Mouse (Mus musculus) heart, postnatal 25 days (tissue): ENCODE results near the gene Uaca. TPM values are rescaled to one million over a fixed set of nuclear protein-coding genes. Genes with fewer than 3 reads are reported as not detected.
"Not testable (repeated sequence)": the region's sequence is repeated elsewhere in the genome, so short reads cannot be mapped to it uniquely, and the experiment has no call there.

Source experiments
- DNase-seq: peaks from one replicate; pipeline ENCODE4 v3.0.0; 2022; ENCODE audit warnings: low spot score
- intact Hi-C: fragments of 180-260 bp; cut with DNase I; formaldehyde crosslinking; loops from one replicate; pipeline ENCODE4 v1.15.1; 2025
- total RNA-seq, 2 experiments: library from RNA; stranded (reverse); gene quantifications; 2 replicates each; pipeline ENCODE4 v1.2.3; 2021

Gene Uaca
- total RNA-seq, 2 experiments from 2014 or later: 44.6 to 50.0 TPM

- DNase-seq: no peak
- intact Hi-C loops: no loop called here
Observed at GRCm38 (mm10) chr9:60787517-60788110, 6.7 kb upstream of the Uaca start.

- intact Hi-C loops: loop anchor here (5.0 kb wide), 1 partner anchor 33 kb away; no protein-coding TSS in a partner anchor
- no peak for DNase-seq
Observed at GRCm38 (mm10) chr9:60790282-60790681, 4.1 kb upstream of the Uaca start.

DNA sequence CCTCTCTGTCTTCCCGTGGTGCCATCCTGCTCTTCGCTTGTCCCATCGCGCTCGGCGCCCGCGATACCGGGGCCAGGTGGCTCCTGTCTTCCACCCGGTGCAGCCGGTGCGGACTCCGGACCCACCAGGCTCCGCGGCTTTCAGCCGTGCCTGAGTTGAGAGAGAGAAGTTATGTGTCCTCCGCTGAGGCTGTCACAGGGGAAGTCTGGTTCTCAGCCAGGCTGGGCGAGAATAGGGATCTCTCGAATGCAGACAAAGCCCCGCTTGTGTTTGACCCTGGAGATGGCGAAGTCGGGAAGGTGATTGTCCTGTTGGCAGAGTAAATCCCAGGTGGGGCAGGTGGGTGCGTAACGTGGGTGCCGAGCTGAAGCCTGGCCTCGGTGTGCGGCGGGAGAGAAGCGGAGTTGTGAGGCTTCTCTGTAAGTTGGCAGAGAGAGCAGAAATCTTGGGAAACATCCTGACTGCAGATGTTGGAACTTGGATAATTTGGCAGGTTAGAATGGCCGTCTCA lies 554 bp downstream of the Uaca start:
- DNase-seq: peak; percentile 36
- intact Hi-C loops: loop anchor here (2.0 to 5.0 kb wide), 2 partner anchors 22 to 38 kb away; no protein-coding TSS in a partner anchor

DNA sequence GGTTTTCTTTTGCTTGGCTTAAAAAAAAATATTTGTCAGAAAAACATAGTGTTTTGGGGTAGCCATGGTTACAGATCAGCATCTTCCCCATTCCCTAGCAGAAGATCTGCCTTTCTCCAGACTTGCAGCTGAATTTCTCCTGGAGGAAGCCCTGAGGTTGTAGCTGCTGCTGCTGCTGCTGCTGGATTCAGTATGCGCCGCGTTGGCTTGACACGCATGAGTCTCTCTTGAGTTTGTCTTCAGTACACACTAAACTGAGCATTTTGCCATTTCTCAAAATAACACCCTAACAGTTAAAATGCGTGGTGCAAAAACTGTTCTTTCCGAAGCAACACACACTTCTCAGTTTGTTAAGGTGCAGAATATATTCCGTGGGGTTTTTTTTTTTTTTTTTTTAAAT lies 1.7 kb downstream of the Uaca start:
- intact Hi-C loops: no loop called here
- DNase-seq: no peak

DNA sequence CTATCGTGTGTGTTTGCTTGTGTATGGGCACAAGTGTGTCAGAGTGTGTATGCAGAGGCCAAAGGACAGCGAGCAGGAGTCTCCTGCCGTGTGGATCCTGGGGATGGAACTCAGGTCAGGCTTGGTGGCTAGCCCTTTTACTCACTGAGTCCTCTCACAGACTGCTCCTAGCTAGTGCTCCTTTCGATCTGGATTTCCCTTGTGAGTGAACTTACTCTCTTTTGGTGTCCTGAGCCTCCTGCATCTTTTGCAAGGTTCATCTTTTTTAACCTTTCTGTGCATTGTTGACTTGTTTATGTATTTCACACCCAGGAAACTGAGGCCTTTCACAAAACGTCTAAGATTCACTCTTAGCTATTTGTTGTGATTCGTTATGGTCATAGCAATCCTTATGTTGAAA lies 2.8 kb downstream of the Uaca start:
- no peak for DNase-seq
- intact Hi-C loops: no loop called here

GRCm38 (mm10) chr9:60799061-60799460 lies 4.7 kb downstream of the Uaca start:
- no peak for DNase-seq
- intact Hi-C loops: no loop called here

DNA sequence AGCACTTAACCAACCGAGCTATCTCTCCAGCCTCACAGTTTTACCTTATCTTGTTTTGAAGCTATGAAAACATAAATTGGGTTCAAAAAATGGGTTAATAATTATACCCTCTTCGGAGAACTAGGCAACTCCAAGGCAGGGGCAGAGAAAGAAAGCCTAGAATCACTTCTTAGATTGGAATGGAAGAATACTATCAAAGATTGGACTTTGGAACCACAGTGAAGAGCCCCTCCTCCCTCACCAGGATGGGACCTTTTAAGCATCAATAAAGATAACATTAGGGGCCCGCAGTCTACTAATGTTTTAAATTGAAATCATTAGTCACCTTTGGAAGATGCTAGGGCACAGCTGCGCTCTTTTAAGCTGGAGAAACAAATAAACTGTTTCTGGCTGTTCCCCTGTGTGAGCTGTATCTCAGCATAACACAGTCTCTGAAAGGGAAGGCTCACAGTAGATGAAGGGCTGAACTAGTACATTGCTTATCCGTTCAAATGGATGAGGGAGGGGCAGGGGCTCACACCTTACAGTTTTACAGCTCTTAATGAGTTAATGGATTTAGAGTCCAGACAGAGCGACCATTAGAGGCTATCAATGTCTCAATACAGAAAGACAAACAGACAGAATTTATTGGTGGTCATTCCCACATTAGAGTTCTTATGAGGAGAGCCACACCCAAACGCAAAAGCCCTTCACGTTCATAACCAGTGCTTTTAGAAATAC lies 6.5 kb downstream of the Uaca start:
- DNase-seq: no peak
- intact Hi-C loops: no loop called here

DNA sequence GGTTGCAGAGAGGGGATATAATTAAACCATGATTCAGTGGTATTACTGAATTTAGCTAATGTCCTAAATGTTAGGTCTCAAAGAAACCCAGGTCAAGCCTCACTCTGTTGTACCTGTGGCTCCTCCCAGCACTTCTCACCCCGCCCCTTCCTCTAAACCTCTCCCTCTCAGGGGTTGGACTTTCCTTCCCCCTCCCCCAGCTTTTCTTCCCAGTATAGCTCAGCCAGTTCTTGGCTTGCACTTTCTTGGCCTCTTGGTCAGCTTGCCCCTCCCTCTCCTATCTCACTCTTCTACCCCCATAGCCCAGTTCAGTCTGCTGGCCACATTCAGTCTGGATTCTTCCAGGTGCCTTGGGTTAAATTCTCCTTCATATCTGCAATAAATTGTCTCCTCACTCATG lies 7.4 kb downstream of the Uaca start:
- intact Hi-C loops: no loop called here
- no peak for DNase-seq

DNA sequence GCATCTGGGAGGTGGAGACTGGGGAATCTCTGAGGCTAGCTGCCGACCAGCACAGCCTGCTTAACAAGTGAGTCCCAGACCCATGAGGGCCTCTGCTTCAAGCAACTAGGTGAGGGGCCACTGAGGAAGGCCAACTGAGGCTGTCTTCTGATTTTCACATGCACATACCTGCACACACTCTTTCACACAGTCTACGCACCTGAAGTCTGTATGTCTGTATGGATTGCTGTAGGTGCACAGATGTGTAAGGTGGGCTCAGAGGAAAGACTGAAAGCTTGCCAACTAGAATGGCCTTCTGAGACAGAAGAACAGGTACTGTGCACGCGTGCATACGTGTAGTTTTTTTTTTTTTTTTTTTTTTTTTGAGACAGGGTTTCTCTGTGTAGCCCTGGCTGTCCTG lies 8.0 kb downstream of the Uaca start:
- intact Hi-C loops: no loop called here
- DNase-seq: no peak

DNA sequence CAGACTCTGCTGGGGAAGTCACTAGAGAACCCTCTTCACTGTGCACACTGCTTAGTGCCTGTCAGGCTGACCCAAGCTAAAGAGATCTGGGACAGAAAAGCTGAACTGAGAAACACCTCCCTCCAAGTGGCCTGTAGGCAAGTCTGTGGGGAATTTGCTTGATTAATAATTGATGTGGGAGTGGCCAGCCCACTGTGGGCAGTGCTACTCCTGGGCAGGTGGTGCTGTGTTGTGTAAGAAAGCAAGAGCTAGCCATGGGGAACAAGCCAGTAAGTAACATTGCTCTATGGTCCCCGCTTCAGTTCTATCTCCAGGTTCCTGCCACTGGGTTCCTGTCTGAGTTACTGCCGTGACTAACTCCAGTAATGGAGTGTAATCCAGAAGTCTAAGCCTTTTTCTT lies 11.7 kb downstream of the Uaca start:
- intact Hi-C loops: no loop called here
- no peak for DNase-seq

DNA sequence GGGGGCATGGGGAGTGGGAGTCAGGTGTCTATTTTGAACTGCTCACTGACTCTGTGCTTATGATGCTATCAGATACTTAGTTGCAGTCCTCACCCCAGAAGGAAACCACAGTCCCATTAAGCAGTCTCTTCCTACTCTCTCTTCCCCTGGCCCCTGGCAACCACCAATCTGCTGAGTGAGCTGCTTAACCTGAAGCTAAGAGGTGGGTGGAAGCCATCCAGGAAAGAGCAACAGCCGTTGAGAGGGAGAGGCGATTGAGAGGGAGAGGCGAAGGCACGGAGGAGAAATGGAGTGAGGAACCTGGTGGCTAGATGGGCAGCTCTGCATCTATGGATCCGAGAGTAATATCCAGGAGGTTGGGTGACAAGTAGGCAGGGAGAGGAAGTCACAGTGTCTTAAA lies 13.7 kb downstream of the Uaca start:
- no peak for DNase-seq
- intact Hi-C loops: no loop called here

DNA sequence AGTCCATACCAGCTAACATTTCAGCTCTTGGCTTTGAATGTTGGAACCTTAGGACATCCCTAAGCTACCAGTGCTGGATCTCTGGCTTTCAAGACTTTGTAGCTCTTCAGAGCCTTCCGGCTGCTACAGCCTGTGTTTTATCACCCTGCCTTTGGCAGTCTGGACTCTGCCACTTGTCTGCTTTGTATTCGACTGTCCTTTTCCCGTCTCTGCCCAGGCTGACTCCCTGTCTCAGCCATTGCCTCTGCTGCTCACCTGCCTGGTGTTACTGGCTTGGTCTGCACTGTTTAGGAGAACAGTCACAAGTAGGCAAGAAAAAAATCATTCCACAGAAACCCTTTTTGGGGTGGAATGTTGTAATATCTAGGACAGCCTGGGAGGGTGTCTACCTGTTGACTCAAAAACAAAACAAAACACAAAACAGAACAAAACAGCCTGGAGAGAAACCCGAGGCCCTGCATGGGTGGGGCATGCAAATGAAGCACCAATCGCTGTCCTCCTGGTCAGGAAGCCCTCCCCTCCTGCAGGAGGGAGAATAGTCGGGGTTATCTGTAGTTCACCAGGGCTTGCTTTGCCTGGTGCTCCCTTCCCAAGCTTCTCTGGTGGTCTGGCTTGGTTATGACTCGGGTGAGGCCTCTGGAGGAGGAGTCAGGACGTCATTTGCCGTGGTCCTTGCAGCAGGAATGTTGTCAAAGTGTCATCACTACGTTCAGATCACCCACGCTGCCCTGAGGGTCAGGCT lies 19.0 kb downstream of the Uaca start:
- intact Hi-C loops: no loop called here
- DNase-seq: peak; percentile 28

DNA sequence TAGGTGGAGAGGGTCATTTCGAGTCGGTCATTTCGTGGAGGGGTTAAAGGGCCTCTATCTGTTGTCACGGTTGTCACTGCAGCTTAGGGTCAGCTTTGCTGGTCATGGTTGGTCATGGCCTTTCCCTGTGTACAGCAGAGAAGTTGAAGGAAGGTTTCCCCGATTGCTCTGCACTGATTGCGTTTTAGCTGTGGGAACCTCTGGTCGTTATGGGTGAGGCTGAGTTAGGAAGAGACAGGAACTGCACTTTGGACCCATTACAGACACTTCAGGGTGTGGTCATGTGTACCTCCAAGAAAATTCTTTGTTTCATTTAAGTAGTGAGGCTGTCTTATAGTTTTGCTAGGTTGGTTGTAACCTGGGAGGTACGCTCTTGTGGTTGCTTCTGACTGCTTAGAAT lies 21.2 kb downstream of the Uaca start:
- intact Hi-C loops: no loop called here
- no peak for DNase-seq

DNA sequence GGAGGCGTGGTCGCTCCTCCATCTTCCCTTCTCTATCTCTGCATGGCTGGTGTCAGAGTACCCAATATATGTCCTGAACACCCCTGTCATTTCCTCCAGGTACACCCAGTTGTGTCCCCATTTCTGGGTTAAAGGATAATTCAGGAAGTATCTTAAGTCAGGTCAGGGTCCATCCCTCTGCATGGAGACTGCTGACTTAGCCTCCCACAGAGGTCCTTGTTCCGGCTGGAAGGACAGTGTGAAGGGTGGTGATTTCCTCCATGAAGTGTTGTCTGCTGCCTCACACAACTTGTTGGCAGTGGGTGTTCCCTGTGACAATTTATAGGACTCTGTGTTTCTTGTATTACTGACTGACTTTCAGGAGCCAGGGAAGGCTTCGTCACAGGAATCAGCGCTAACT lies 23.2 kb downstream of the Uaca start:
- intact Hi-C loops: loop anchor here (2.0 kb wide), 1 partner anchor 23 kb away; the partner anchor contains the start of gene Uaca

DNA sequence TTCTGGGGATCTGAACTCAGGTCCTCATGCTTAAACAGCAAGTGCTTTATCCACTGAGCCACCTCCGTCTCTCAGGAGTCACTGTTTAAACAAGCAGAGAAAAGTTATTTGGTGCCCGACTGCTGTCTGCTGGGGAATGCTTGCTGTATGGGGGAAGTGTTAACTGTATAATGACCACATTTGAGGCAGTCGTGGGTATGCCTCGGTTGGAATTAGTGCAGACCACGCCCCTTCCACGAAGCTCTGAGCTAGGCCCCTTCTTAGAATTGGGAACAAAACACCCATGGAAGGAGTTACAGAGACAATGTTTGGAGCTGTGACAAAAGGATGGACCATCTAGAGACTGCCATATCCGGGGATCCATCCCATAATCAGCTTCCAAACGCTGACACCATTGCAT lies 24.2 kb downstream of the Uaca start:
- DNase-seq: not testable (repeated sequence)
- intact Hi-C loops: loop anchor here (2.0 kb wide), 1 partner anchor 62 kb away; no protein-coding TSS in a partner anchor

More for the DNA sequence above, 23.2 kb downstream of the Uaca start:
- no peak for DNase-seq

DNA sequence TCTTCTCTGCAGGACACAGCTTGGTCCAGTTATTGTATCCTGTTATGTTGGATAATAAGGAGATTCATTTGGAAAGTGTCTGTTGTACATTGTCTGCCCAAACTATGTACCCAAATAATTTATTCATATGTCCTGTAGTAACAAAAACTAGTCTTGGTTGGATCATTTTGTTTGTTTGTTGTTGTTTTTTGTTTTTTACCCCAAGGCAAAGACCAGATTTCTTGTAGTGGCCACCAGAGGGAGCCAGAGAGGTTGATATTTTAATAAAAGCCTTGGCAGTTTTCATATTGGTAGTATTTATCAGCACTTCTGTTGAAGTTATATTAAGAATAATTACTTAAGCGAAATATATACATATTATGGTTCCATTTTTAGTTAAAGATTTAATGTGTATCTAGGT lies 25.0 kb downstream of the Uaca start:
- intact Hi-C loops: loop anchor here (2.0 kb wide), 1 partner anchor 63 kb away; no protein-coding TSS in a partner anchor
- DNase-seq: no peak

DNA sequence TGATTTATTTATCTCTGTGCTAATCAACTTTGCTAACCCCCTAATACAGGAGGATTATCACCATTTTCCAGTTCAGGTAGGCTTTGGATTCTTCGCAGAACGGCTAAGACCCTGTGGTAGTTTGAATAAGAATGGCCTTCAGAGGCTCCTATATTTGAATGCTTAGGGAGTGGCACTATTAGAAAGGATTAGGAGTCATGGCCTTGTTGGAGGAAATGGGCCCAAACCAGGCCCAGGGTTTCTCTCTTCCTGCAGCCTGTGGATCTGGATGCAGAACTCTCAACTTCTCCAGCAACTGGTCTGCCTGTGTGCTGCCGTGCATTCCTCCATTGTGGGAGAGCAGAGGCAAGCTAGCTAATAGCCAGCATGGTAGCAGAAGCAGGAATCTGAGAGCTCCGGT lies 27.2 kb downstream of the Uaca start:
- intact Hi-C loops: no loop called here
- no peak for DNase-seq

DNA sequence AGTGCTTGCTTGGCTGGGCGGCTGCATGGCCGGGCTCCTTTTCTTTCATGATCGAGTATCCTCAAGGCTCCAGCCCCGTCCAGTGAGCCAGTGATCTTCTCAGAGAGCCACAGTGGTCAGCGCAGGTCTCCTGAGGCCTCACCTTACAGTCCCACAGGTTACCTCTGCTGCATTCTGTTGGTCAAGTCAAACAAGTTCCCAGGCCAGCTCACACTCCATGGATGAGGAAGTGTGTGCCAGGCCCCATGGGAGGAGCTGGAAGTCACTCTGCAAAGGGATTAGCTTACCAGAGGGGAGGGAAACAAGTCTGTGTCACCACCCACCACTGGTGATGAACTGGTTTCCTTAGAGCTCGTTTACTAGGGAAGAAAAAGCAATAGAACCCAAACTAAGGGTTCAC lies 28.3 kb downstream of the Uaca start:
- no peak for DNase-seq
- intact Hi-C loops: no loop called here

DNA sequence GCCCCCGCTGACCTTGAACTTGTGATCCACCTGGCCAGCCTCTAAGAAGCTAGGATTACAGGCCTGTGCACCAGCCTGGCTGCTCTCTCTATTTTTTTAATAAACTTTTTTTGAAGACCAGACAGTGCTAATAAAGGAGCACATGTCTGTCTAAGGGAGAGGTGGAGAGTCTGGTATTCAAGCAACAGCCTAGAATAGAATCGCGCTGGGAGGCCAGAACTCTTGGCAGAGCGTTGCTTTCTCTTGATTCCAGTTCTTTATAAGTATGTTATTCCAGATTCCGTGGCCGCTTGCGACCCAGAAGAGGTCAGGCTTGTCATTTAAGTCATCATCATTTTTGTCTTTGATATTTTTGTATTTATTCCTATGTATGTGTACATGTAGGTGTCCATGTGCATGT lies 31.2 kb downstream of the Uaca start:
- intact Hi-C loops: no loop called here
- no peak for DNase-seq

DNA sequence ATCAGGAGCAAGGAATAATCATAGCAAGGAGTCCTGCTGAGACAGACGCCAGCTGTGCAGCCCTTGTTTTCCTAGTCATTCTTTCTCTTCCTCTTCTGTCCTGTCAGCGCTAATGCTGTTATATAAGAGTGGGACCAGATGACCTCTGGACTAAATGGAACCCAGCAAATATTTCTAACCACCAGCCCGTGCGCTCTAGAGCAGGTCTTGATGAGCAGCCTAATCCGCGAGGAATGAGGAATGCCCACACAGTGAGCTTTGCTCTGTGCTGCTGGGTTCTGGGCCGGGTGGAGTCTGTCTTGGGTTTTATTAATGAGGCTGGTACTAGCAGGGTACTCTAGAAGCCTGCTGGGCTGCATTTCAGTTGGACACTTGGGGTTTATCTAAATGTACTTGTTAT lies 32.4 kb downstream of the Uaca start:
- DNase-seq: no peak
- intact Hi-C loops: no loop called here

GRCm38 (mm10) chr9:60828196-60828595 lies 33.9 kb downstream of the Uaca start:
- DNase-seq: no peak
- intact Hi-C loops: no loop called here
